In genomic region chr8:124937293-124937692, GRCm38 (mm10) we compare ENCODE assay signal across 22 mouse cellular contexts. TPM values are rescaled to one million over a fixed set of nuclear protein-coding genes. Genes with fewer than 3 reads are reported as not detected.
DNase-seq lines count a peak whose midpoint lies in the region; ATAC-seq and TF ChIP-seq lines count a peak whose summit lies in the region.
"Had no signal": no experiment of that assay in that cellular context is flagged by ENCODE, and none has a peak within 500 bp of the region (broad histone marks: within the 10 kb centered on the region; RNA-seq: fewer than 3 reads in every experiment).

No protein-coding gene starts in this region.

- no peak for ATAC-seq in heart, embryonic 12.5 days (ENCODE audit: insufficient number of reproducible peaks, low FRiP score)
- peak; percentile 66 for ATAC-seq in heart, embryonic 16.5 days (replicated peaks; ENCODE audit: extremely low read depth, insufficient read depth, low FRiP score)
- ATAC-seq in activated CD4-positive, CD25-positive, alpha-beta regulatory T cell, adult 4 months: no peak
- ATAC-seq: forebrain, embryonic 14.5 days; hindbrain, postnatal 0 days had no signal

- TF ChIP-seq EP300 in heart, adult 2 months (IDR thresholded peaks at IDR 0.05; ENCODE audit: insufficient read depth, low read depth, low read length): no peak

- peak overlapping the region; percentile 90 for H3K27ac ChIP-seq in gastrocnemius, adult 2 months
- peak overlapping the region; percentile 87 for H3K27ac ChIP-seq in heart, adult 2 months
- peak overlapping the region; percentile 82 for H3K27ac ChIP-seq in heart, embryonic 12.5 days (ENCODE audit: poor library complexity, severe bottlenecking)
- peak overlapping the region; percentile 88 for H3K27ac ChIP-seq in heart, embryonic 16.5 days (ENCODE audit: low read length)
- H3K27ac ChIP-seq: embryonic facial prominence, embryonic 15.5 days; forebrain, embryonic 10.5 days; hindbrain, embryonic 12.5 days; hindbrain, postnatal 0 days had no signal

- 64% methylated on average over 4 of the region's 4 CpGs for WGBS in heart, adult 2 months
- 62% methylated on average over 4 of the region's 4 CpGs for WGBS in heart, embryonic 12.5 days
- WGBS in heart, embryonic 16.5 days: 63% methylated on average over 4 of the region's 4 CpGs

- peaks cover 25% of the 10 kb centered on the region for H3K4me1 ChIP-seq in heart, adult 2 months (ENCODE audit: control insufficient read depth, insufficient read depth, low read length)
- peaks cover 48% of the 10 kb centered on the region for H3K4me1 ChIP-seq in heart, embryonic 12.5 days (replicated peaks)
- peaks cover 29% of the 10 kb centered on the region for H3K4me1 ChIP-seq in heart, embryonic 16.5 days (ENCODE audit: control insufficient read depth, insufficient read depth, low read length)
- H3K4me1 ChIP-seq: embryonic facial prominence, embryonic 15.5 days; forebrain, embryonic 10.5 days; hindbrain, embryonic 12.5 days had no signal

- TF ChIP-seq CTCF in gastrocnemius, adult 2 months (IDR thresholded peaks at IDR 0.05): no peak
- no peak for TF ChIP-seq CTCF in heart, adult 2 months (IDR thresholded peaks at IDR 0.05)

- H3K79me2 ChIP-seq in heart, adult 2 months (replicated peaks; ENCODE audit: control insufficient read depth, insufficient read depth, low read length): peaks cover 22% of the 10 kb centered on the region

- no peak overlapping the region; the same call in 1 of the 2 replicates for H3K4me3 ChIP-seq in gastrocnemius, adult 2 months
- H3K4me3 ChIP-seq in heart, adult 2 months: no peak overlapping the region
- no peak overlapping the region for H3K4me3 ChIP-seq in heart, embryonic 12.5 days
- H3K4me3 ChIP-seq in heart, embryonic 16.5 days (ENCODE audit: low read length): no peak overlapping the region
- H3K4me3 ChIP-seq: embryonic facial prominence, embryonic 15.5 days; erythroblast, embryonic 14.5 days; forebrain, embryonic 10.5 days; hindbrain, embryonic 12.5 days had no signal

- H3K9me3 ChIP-seq in heart, embryonic 12.5 days (replicated peaks): no peaks in the 10 kb centered on the region
- no peaks in the 10 kb centered on the region for H3K9me3 ChIP-seq in heart, embryonic 16.5 days (replicated peaks; ENCODE audit: control insufficient read depth, low read length)
- H3K9me3 ChIP-seq: embryonic facial prominence, embryonic 15.5 days; forebrain, embryonic 10.5 days; hindbrain, embryonic 12.5 days had no signal

- H3K36me3 ChIP-seq in heart, adult 2 months (ENCODE audit: control insufficient read depth, insufficient read depth, low read length): peaks cover 11% of the 10 kb centered on the region
- H3K36me3 ChIP-seq in heart, embryonic 12.5 days: peaks cover 24% of the 10 kb centered on the region
- H3K36me3 ChIP-seq in heart, embryonic 16.5 days (ENCODE audit: control insufficient read depth, insufficient read depth): peaks cover 9% of the 10 kb centered on the region

- no peak overlapping the region for H3K9ac ChIP-seq in heart, adult 2 months (ENCODE audit: low read depth, low read length)
- no peak overlapping the region for H3K9ac ChIP-seq in heart, embryonic 12.5 days
- 0 out of 2 replicates have a peak overlapping the region, but pooled peaks have one; percentile 18 for H3K9ac ChIP-seq in heart, embryonic 16.5 days (ENCODE audit: low read length)
- H3K9ac ChIP-seq: embryonic facial prominence, embryonic 15.5 days; hindbrain, embryonic 12.5 days had no signal

- intact Hi-C loops in gastrocnemius, adult 2 months (cut with DNase I): no loop called here
- intact Hi-C loops in heart, adult 2 months (cut with DNase I): no loop called here

- no peak overlapping the region for H3K4me2 ChIP-seq in heart, embryonic 12.5 days
- H3K4me2 ChIP-seq in heart, embryonic 16.5 days (ENCODE audit: low read depth, low read length): no peak overlapping the region
- H3K4me2 ChIP-seq: embryonic facial prominence, embryonic 15.5 days; hindbrain, embryonic 12.5 days had no signal

- DNase-seq in gastrocnemius, adult 2 months: peak; percentile 51
- no peak for DNase-seq in gastrocnemius, adult 8-10 months (ENCODE audit: low spot score in 2 of 2)
- DNase-seq in heart, adult 2 months: no peak
- no peak for DNase-seq in heart, adult 8-10 months (ENCODE audit: low spot score)
- DNase-seq in cerebellum, adult 8-10 months: no peak
- DNase-seq: adrenal gland, postnatal 14 days; cerebellum, adult 18-20 months; cerebellum, postnatal 10 days; embryo, embryonic 11 days; gastrocnemius, postnatal 14 days; kidney, adult 11 months; kidney, adult 9 months; kidney, postnatal 10 days had no signal

- TF ChIP-seq POLR2A in heart, adult 2 months (IDR thresholded peaks at IDR 0.05; ENCODE audit: insufficient read depth, low read depth, low read length): no peak

- no peaks in the 10 kb centered on the region for H3K27me3 ChIP-seq in heart, adult 2 months (ENCODE audit: control insufficient read depth, insufficient read depth, low read length)
- H3K27me3 ChIP-seq in heart, embryonic 12.5 days (replicated peaks): no peaks in the 10 kb centered on the region
- H3K27me3 ChIP-seq in heart, embryonic 16.5 days (ENCODE audit: control insufficient read depth, insufficient read depth, low read length): no peaks in the 10 kb centered on the region
- H3K27me3 ChIP-seq: embryonic facial prominence, embryonic 15.5 days; hindbrain, embryonic 12.5 days had no signal

RNA-seq across cellular contexts. Expression of gene Egln1, which starts 11.8 kb away (rescaled TPM):
- 100 to 1,000 TPM; 159 to 192 TPM for total RNA-seq in gastrocnemius, adult 2 months (2021)
- 100 to 1,000 TPM; 170 to 209 (median 181) TPM for total RNA-seq in gastrocnemius, adult 8-10 months (2022)
- total RNA-seq in heart, adult 2 months (2021): 100 to 1,000 TPM; 331 to 374 TPM
- 146 and 227 TPM in 2 replicates for polyA plus RNA-seq in heart, adult 2 months (2012; rRNA removed)
- 100 to 1,000 TPM; 328 to 381 (median 357) TPM for total RNA-seq in heart, adult 8-10 months (2022)
- polyA plus RNA-seq in heart, embryonic 12.5 days (2016; fragmentation: Nextera tagmentation; extraction: Ambion mirVana): 16.5 and 18.6 TPM in 2 replicates
- 17.8 and 19.5 TPM in 2 replicates for polyA plus RNA-seq in heart, embryonic 16.5 days (2015; fragmentation: Nextera tagmentation; extraction: Ambion mirVana)
- polyA plus RNA-seq in activated CD4-positive, CD25-positive, alpha-beta regulatory T cell, adult 4 months (2017; shearing (Covaris generic)): 10 to 100 TPM in 1 of 2 experiments, 1 to 10 TPM in 1; 9.3 to 12.4 TPM

RNA-seq across cellular contexts. Expression of gene Sprtn, which starts 39.6 kb away (rescaled TPM):
- total RNA-seq in gastrocnemius, adult 2 months (2021): 1 to 10 TPM; 6.7 to 7.5 TPM
- 1 to 10 TPM; 6.1 to 7.3 (median 6.5) TPM for total RNA-seq in gastrocnemius, adult 8-10 months (2022)
- total RNA-seq in heart, adult 2 months (2021): 10 to 100 TPM; 10.3 TPM
- 8.3 and 13.7 TPM in 2 replicates for polyA plus RNA-seq in heart, adult 2 months (2012; rRNA removed)
- 10 to 100 TPM; 11.0 to 13.7 (median 12.3) TPM for total RNA-seq in heart, adult 8-10 months (2022)
- polyA plus RNA-seq in heart, embryonic 12.5 days (2016; fragmentation: Nextera tagmentation; extraction: Ambion mirVana): 10.4 and 10.9 TPM in 2 replicates
- 8.3 and 8.5 TPM in 2 replicates for polyA plus RNA-seq in heart, embryonic 16.5 days (2015; fragmentation: Nextera tagmentation; extraction: Ambion mirVana)
- polyA plus RNA-seq in activated CD4-positive, CD25-positive, alpha-beta regulatory T cell, adult 4 months (2017; shearing (Covaris generic)): 1 to 10 TPM; 6.6 to 8.4 TPM

RNA-seq across cellular contexts. Expression of gene Exoc8, which starts 39.8 kb away (rescaled TPM):
- total RNA-seq in gastrocnemius, adult 2 months (2021): 1 to 10 TPM; 7.6 to 7.8 TPM
- 1 to 10 TPM; 7.8 to 8.1 (median 7.9) TPM for total RNA-seq in gastrocnemius, adult 8-10 months (2022)
- 10 to 100 TPM; 18.8 to 20.2 TPM for total RNA-seq in heart, adult 2 months (2021)
- 6.8 and 9.7 TPM in 2 replicates for polyA plus RNA-seq in heart, adult 2 months (2012; rRNA removed)
- total RNA-seq in heart, adult 8-10 months (2022): 10 to 100 TPM; 18.5 to 22.5 (median 19.7) TPM
- 10.1 and 10.3 TPM in 2 replicates for polyA plus RNA-seq in heart, embryonic 12.5 days (2016; fragmentation: Nextera tagmentation; extraction: Ambion mirVana)
- polyA plus RNA-seq in heart, embryonic 16.5 days (2015; fragmentation: Nextera tagmentation; extraction: Ambion mirVana): 6.9 and 7.3 TPM in 2 replicates
- 1 to 10 TPM; 5.3 to 8.3 TPM for polyA plus RNA-seq in activated CD4-positive, CD25-positive, alpha-beta regulatory T cell, adult 4 months (2017; shearing (Covaris generic))
